Mouse (Mus musculus) E14TG2a.4 (cell line): ENCODE results near the gene Lhpp.

Experiments used
- H3K27me3 ChIP-seq: 2 replicates; pipeline ENCODE4 v1.6.1; 2014; ENCODE audit warnings: low read length, control low read depth; ENCODE audit not compliant: insufficient read depth
- H3K36me3 ChIP-seq: 2 replicates; pipeline ENCODE4 v1.6.1; 2014; ENCODE audit warnings: low read length, control low read depth; ENCODE audit not compliant: insufficient read depth
- H3K4me1 ChIP-seq: replicated peaks from 2 replicates; pipeline ENCODE4 v1.6.1; 2014; ENCODE audit warnings: low read depth, low read length, control low read depth
- H3K4me3 ChIP-seq: replicated peaks from 2 replicates; pipeline ENCODE4 v1.5.1; 2014; ENCODE audit warnings: mild to moderate bottlenecking, low read length
- H3K9me3 ChIP-seq: 2 replicates; pipeline ENCODE4 v1.6.1; 2014; ENCODE audit warnings: low read length, control low read depth
- CTCF ChIP-seq: conservative IDR thresholded peaks from 2 replicates; pipeline ENCODE4 v1.5.1; 2014; ENCODE audit warnings: low read length
- NANOG ChIP-seq: IDR thresholded peaks from 2 replicates; pipeline ENCODE4 v1.6.1; 2014; ENCODE audit warnings: borderline replicate concordance, low read length, mixed read lengths
- POU5F1 ChIP-seq: IDR thresholded peaks from 2 replicates; pipeline ENCODE4 v1.6.1; 2014; ENCODE audit warnings: low read length, borderline replicate concordance

Lhpp gene

DNA sequence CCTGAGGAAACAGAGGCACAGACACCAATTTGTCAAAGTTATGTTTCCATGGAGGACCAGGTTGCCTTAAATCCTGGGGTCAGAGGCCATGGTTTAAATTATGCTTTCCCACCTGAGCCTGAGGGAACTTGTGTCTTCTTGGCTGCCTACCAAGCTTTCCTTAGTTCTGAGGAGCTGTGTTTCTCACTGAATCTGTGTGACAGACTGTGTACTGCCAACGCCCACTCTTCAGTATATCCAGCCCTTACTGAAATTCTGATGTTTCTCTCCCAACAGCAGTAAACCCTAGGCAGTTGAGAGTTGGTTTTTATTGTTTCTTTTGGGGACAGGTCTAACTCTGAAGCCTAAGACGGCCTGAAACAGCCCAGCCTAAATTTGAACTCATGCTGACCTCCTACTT is 16.7 kb upstream of the Lhpp start:
- peaks cover 17% of the 10 kb centered on the region for H3K4me1 ChIP-seq
- H3K36me3 ChIP-seq: no peaks in the 10 kb centered on the region
- no peak overlapping the region for H3K4me3 ChIP-seq
- peaks cover 68% of the 10 kb centered on the region for H3K27me3 ChIP-seq
- no peaks in the 10 kb centered on the region for H3K9me3 ChIP-seq
- TF ChIP-seq NANOG (no peak), POU5F1 (no peak), CTCF (no peak)

DNA sequence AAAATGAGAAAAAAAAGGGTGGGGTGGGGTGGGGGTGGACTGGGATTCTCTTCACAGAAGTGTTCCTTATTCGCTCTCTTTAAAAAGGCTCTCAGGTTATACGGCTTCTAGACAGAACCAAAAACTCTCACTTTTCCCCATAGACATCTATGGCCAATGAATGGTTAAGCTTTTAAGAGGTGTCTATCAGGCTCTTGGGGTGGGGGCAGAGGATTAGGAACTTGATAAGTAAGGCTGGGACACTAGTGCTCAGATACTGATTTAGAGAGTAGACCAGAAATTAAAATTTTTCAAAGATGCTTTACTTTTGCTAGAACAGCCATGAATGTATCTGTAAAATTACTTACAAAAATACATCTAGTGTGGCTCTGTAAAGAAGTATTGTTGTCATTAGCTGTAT is 16.1 kb upstream of the Lhpp start:
- TF ChIP-seq NANOG (no peak), POU5F1 (no peak), CTCF (no peak)
- peaks cover 23% of the 10 kb centered on the region for H3K4me1 ChIP-seq
- H3K9me3 ChIP-seq: no peaks in the 10 kb centered on the region
- H3K27me3 ChIP-seq: peaks cover 74% of the 10 kb centered on the region
- H3K36me3 ChIP-seq: no peaks in the 10 kb centered on the region
- no peak overlapping the region for H3K4me3 ChIP-seq

DNA sequence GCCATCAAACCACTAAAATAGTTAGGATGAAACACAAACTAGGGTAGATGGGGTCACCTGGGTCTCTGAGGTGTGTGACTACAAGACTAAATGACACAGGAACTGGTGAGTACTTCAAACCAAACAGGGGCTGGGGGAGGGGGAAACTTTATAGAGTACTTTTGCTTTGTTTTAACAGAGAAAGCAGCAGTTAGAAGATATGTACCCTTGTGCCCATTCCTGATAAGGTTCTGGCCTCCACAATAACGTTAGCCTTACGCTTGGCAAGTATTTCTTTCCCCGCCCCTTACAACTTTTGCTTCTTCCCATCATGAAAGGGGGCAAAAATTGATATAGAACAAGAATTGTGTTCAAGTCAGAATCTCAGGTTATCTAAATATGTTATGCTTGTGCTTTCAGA is 14.7 kb upstream of the Lhpp start:
- Histone ChIP-seq H3K36me3 (no peaks in the 10 kb centered on the region), H3K4me3 (no peak overlapping the region), H3K27me3 (peaks cover 88% of the 10 kb centered on the region), H3K4me1 (peaks cover 36% of the 10 kb centered on the region), H3K9me3 (no peaks in the 10 kb centered on the region)
- TF ChIP-seq CTCF (no peak), NANOG (no peak), POU5F1 (no peak)

DNA sequence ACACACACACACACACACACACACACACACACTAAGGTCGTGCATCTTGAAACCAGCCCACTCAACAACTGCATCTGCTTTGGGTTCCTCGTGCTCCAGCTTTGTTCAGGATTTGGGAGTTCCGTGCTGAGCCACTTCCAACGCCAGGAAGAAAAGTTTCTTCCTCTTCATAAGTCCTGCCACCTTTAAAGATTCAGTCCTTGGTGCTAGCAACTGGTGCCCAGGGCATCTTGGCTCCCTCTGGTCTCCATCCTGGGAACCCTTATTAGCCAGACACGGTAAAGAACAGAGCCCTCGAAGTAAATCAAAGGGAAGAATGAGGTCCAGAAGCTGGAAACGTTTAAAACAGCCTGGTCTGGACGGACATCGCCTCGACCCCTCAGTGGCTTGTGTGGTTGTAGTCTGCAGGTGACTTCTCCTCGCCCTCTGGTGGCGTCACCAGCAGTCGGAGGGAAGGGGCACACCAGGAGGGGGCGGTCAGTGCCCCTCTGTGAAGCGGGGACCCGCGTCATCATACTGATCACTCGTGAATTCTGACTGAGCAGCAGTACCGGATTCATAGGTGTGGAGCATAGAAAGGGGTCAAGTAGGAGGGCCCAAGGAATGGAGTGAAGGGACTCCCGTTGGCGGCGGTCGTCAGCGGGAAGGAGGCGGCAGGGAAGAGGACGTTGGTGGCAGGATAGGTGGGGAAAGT is 13.7 kb upstream of the Lhpp start:
- TF ChIP-seq NANOG (no peak), CTCF (no peak), POU5F1 (no peak)
- Histone ChIP-seq H3K36me3 (no peaks in the 10 kb centered on the region), H3K9me3 (no peaks in the 10 kb centered on the region), H3K4me1 (peaks cover 45% of the 10 kb centered on the region), H3K27me3 (peaks cover 92% of the 10 kb centered on the region), H3K4me3 (peak overlapping the region; percentile 73)

DNA sequence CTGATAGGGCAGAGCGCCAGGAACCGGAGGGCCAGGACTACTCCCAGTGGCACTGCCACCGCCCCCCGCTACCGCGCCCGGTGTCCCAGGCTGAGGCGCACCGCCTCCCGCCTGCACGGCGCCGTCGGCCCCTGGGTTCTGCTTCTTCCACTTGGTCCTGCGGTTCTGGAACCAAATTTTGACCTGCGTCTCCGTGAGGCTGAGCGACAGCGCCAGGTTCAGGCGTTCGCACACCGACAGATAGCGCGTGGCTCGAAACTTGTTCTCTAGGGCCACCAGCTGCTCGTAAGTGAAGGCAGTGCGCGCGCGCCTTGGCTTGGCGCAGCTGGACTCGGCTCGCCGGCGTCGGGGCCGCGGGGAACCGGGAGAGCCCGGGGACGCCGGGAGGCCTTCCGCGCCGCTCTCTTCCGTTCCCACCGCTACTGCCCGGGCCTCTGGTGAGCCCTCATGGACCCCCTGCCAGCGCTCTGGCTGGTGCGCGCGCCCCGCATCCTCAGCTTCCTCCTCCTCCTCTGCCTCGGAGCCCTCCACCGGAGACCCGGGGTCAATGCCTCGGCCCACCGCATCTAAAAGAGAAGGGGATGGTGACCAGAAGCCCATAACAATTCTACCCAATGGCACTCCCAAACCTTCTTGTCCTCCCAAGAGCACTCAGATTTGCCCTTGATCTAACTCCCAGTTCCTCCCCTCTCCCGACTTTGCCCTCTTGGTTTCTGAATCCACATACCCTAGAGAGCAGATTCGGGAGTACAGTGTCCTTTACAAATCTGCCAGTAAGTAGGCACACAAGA is 13.0 kb upstream of the Lhpp start:
- H3K4me3 ChIP-seq: peak overlapping the region; percentile 73
- no peak for TF ChIP-seq CTCF
- TF ChIP-seq POU5F1: no peak
- TF ChIP-seq NANOG: no peak

DNA sequence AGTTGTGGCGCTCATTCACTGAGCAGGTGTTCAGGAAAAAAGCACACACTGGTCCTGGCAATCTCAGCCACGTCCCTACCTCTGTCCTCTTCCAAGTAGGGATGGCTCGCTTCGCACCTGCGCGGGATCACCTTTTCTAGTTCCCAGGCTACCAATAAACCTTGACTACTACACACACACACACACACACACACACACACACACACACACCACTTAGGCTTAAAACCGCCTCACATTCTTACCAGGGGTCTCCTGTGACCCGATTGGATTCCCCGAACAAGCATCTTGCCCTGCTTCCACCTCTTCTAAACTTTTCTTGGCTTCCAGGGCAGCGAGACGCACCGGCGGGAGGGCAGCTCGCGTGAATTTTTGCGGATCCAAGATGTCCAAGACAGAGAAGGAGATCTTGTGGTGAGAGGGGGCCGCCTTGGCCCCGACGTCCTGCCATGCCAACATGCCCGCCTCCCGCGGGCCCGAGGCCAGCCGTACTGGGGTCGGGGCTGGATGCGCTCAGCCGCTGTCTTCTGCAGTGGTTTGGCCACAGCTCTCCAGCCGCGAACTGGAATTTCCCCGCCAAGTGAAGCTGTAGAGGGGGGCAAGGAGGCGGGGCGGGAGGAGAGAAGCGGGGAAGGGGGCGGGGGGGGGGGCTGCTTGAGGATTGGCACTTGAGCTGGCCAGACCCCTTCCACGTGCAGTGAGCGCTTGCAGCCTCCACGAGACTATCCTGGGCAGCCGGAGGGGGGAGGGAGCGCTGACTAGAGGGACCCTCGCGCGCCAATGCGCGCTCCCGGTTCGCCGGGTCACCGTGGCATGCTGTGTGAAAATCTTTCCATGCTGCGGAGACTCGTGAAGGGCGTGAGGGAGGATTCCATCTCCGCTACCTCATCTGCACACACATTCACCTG is 11.1 kb upstream of the Lhpp start, which contains the start of gene Nkx1-2:
TSS of gene Nkx1-2 (minus strand) at position 567 of the 905 bp plus-strand sequence.
- no peaks in the 10 kb centered on the region for H3K36me3 ChIP-seq
- H3K4me1 ChIP-seq: peaks cover 56% of the 10 kb centered on the region
- no peak for TF ChIP-seq CTCF
- no peak for TF ChIP-seq POU5F1
- no peak for TF ChIP-seq NANOG
- H3K9me3 ChIP-seq: no peaks in the 10 kb centered on the region
- H3K27me3 ChIP-seq: peaks cover 92% of the 10 kb centered on the region
- H3K4me3 ChIP-seq: peak within 1 kb of the TSS; percentile 69

More for the DNA sequence above, 13.0 kb upstream of the Lhpp start:
- H3K4me1 ChIP-seq: peaks cover 53% of the 10 kb centered on the region
- no peaks in the 10 kb centered on the region for H3K36me3 ChIP-seq
- no peaks in the 10 kb centered on the region for H3K9me3 ChIP-seq
- peaks cover 92% of the 10 kb centered on the region for H3K27me3 ChIP-seq

DNA sequence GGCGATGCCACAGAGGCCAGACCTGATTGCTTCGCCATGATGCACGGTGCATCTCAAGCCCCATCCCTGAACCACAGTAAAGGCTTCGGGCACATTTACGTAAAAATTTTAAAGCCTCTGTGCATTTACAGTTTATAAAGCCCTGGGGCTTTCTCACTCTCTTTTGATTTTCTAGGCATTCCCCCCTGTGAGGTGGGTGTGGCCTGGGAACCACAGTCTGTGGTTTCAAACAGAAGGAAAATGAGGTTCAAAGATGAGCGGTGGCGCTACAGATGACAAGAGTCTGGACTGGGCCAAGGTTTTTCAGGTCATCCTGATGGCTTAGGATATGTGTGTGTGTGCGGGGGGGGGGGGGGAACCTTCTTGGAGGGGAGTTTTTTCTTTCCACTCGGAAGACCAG is 10.4 kb upstream of the Lhpp start:
- peak overlapping the region; percentile 69 for H3K4me3 ChIP-seq
- TF ChIP-seq NANOG (no peak), CTCF (no peak), POU5F1 (no peak)
- H3K27me3 ChIP-seq: peaks cover 94% of the 10 kb centered on the region
- H3K4me1 ChIP-seq: peaks cover 56% of the 10 kb centered on the region
- H3K9me3 ChIP-seq: no peaks in the 10 kb centered on the region
- no peaks in the 10 kb centered on the region for H3K36me3 ChIP-seq

DNA sequence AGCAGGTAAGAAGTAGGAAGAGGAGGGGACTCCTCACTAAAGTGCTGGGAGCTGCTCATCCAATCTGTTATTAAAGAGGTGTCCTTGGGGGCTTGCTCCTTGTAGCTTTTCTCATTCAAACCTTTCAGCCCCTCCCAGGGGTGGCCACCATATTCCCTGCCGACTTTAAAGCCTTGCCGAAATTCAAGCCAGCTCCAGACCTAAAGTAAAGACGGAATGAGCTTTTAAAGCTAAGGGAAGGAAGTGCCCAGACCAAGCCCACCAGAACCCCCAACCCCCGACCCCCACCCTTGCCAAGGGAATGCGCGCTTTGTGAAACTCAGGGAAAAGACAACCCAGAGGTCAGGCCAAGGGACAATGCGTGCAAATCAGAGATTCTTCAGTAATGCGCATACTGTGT is 9.5 kb upstream of the Lhpp start:
- Histone ChIP-seq H3K4me3 (0 out of 2 replicates have a peak overlapping the region, but pooled peaks have one; percentile 69), H3K9me3 (no peaks in the 10 kb centered on the region), H3K4me1 (peaks cover 56% of the 10 kb centered on the region), H3K27me3 (peaks cover 95% of the 10 kb centered on the region), H3K36me3 (no peaks in the 10 kb centered on the region)
- TF ChIP-seq CTCF (no peak), NANOG (no peak), POU5F1 (0 out of 2 replicates have a peak, but pooled peaks have one; percentile 62)
